In the genomic region with DNA sequence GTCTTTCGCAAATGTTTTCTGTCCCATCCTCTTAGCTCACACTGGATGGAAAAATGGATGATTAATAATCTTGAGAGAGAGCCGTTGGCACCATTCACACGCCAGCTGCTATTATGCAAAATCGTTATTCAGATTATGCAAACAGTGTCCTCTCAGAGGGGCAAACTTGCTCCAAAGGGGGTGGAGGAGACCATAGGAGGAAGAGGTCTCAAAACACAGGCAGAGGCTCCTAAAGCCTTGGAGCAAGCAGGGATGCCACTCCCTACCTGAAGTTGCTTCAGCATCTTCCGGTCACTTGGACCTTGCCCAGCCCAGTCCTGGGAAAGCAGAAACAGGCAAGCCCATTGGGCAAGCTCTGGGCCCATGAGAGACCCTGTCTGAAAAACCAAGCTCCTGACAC, we compare ENCODE assay signal across 21 mouse cellular contexts.
A peak's percentile ranks its signal among the peaks of the same experiment; 100 is the strongest.
DNase-seq lines count a peak whose midpoint lies in the region; ATAC-seq and TF ChIP-seq lines count a peak whose summit lies in the region.
"Had no signal": no experiment of that assay in that cellular context is flagged by ENCODE, and none has a peak within 500 bp of the region (broad histone marks: within the 10 kb centered on the region; RNA-seq: fewer than 3 reads in every experiment).

No protein-coding gene starts in this region.

- peak overlapping the region; percentile 64; the same call in 1 of the 2 replicates for H3K27ac ChIP-seq in forebrain, embryonic 13.5 days
- H3K27ac ChIP-seq in forebrain, embryonic 11.5 days (ENCODE audit: low read depth, low read length), result no peak overlapping the region
- peak overlapping the region; percentile 83 for H3K27ac ChIP-seq in layer of hippocampus, adult 2 months
- H3K27ac ChIP-seq in neural tube, embryonic 13.5 days (replicated peaks), result peak overlapping the region; percentile 18; the same call in 1 of the 2 replicates
- H3K27ac ChIP-seq in thymus, adult 2 months (ENCODE audit: control insufficient read depth, insufficient read depth, low read length), result no peak overlapping the region
- H3K27ac ChIP-seq: embryonic facial prominence, embryonic 13.5 days; intestine, embryonic 15.5 days; left cerebral cortex, adult 2 months; midbrain, embryonic 12.5 days had no signal

- no peak overlapping the region for H3K9ac ChIP-seq in forebrain, embryonic 13.5 days
- no peak overlapping the region for H3K9ac ChIP-seq in forebrain, embryonic 11.5 days (ENCODE audit: low read length)
- no peak overlapping the region for H3K9ac ChIP-seq in neural tube, embryonic 13.5 days
- H3K9ac ChIP-seq: embryonic facial prominence, embryonic 13.5 days; intestine, embryonic 15.5 days; midbrain, embryonic 12.5 days had no signal

- H3K4me3 ChIP-seq in forebrain, embryonic 13.5 days, result no peak overlapping the region
- H3K4me3 ChIP-seq in forebrain, embryonic 11.5 days (ENCODE audit: low read depth, low read length), result no peak overlapping the region
- no peak overlapping the region for H3K4me3 ChIP-seq in layer of hippocampus, adult 2 months
- no peak overlapping the region for H3K4me3 ChIP-seq in neural tube, embryonic 13.5 days
- no peak overlapping the region for H3K4me3 ChIP-seq in thymus, adult 2 months (ENCODE audit: control insufficient read depth, insufficient read depth, low read length)
- H3K4me3 ChIP-seq: embryonic facial prominence, embryonic 13.5 days; intestine, embryonic 15.5 days; left cerebral cortex, adult 2 months; midbrain, embryonic 12.5 days had no signal

- H3K4me1 ChIP-seq in forebrain, embryonic 13.5 days, result peaks cover 15% of the 10 kb centered on the region
- H3K4me1 ChIP-seq in forebrain, embryonic 11.5 days (replicated peaks; ENCODE audit: control insufficient read depth, insufficient read depth, low read length), result no peaks in the 10 kb centered on the region
- H3K4me1 ChIP-seq in neural tube, embryonic 13.5 days (replicated peaks), result no peaks in the 10 kb centered on the region
- no peaks in the 10 kb centered on the region for H3K4me1 ChIP-seq in thymus, adult 2 months (replicated peaks; ENCODE audit: control insufficient read depth, insufficient read depth, low read length)
- H3K4me1 ChIP-seq: embryonic facial prominence, embryonic 13.5 days had no signal

- H3K36me3 ChIP-seq in forebrain, embryonic 13.5 days (ENCODE audit: poor library complexity, severe bottlenecking), result no peaks in the 10 kb centered on the region
- H3K36me3 ChIP-seq in forebrain, embryonic 11.5 days (ENCODE audit: control insufficient read depth, insufficient read depth, low read length), result no peaks in the 10 kb centered on the region
- H3K36me3 ChIP-seq in neural tube, embryonic 13.5 days, result no peaks in the 10 kb centered on the region
- no peaks in the 10 kb centered on the region for H3K36me3 ChIP-seq in thymus, adult 2 months (ENCODE audit: control insufficient read depth, insufficient read depth, low read length)
- H3K36me3 ChIP-seq: embryonic facial prominence, embryonic 13.5 days; intestine, embryonic 15.5 days had no signal

- no peak for DNase-seq in forebrain, embryonic 11.5 days (ENCODE audit: low spot score)
- peak in 1 of 2 experiments; percentile 43 for DNase-seq in layer of hippocampus, adult 2 months (ENCODE audit: low spot score in 2 of 2)
- no peak for DNase-seq in layer of hippocampus, postnatal 10 days (ENCODE audit: low spot score in 2 of 2)
- no peak for DNase-seq in neural tube, embryonic 10.5 days (ENCODE audit: extremely low spot score, low spot score)
- no peak for DNase-seq in urinary bladder, postnatal 25 days (ENCODE audit: low spot score)
- DNase-seq in thymus, adult 2 months, result no peak
- DNase-seq: adrenal gland, postnatal 36 days; cerebellum, adult 2 months; gastrocnemius, postnatal 25 days; kidney, adult 9 months; kidney, postnatal 25 days; lung, adult 18-20 months; lung, postnatal 36 days; right cerebral cortex, postnatal 4 days had no signal

- no peak for TF ChIP-seq CTCF in layer of hippocampus, adult 2 months (conservative IDR thresholded peaks at IDR 0.05)
- no peak for TF ChIP-seq CTCF in thymus, adult 2 months (IDR thresholded peaks at IDR 0.05; ENCODE audit: borderline replicate concordance, control insufficient read depth, extremely low read depth, insufficient read depth, low read length, poor library complexity)

- H3K27me3 ChIP-seq in forebrain, embryonic 13.5 days, result no peaks in the 10 kb centered on the region
- no peaks in the 10 kb centered on the region for H3K27me3 ChIP-seq in forebrain, embryonic 11.5 days (ENCODE audit: control insufficient read depth, insufficient read depth, low read length)
- H3K27me3 ChIP-seq in neural tube, embryonic 13.5 days, result no peaks in the 10 kb centered on the region
- H3K27me3 ChIP-seq in thymus, adult 2 months (ENCODE audit: control insufficient read depth, insufficient read depth, low read length), result no peaks in the 10 kb centered on the region
- H3K27me3 ChIP-seq: CH12.LX; embryonic facial prominence, embryonic 13.5 days; intestine, embryonic 15.5 days; midbrain, embryonic 12.5 days had no signal

- no peak for TF ChIP-seq POLR2A in thymus, adult 2 months (IDR thresholded peaks at IDR 0.05; ENCODE audit: control insufficient read depth, extremely low read depth, insufficient read depth, low read length, poor library complexity)

- H3K9me3 ChIP-seq in forebrain, embryonic 13.5 days (replicated peaks), result no peaks in the 10 kb centered on the region
- H3K9me3 ChIP-seq in forebrain, embryonic 11.5 days (ENCODE audit: control insufficient read depth, low read length), result no peaks in the 10 kb centered on the region
- H3K9me3 ChIP-seq in neural tube, embryonic 13.5 days, result no peaks in the 10 kb centered on the region
- H3K9me3 ChIP-seq: embryonic facial prominence, embryonic 13.5 days; intestine, embryonic 15.5 days; midbrain, embryonic 12.5 days had no signal

- ATAC-seq in forebrain, embryonic 13.5 days, result 0 out of 2 replicates have a peak, but pooled peaks have one; percentile 27
- no peak for ATAC-seq in forebrain, embryonic 11.5 days (replicated peaks; ENCODE audit: low FRiP score)
- no peak for ATAC-seq in neural tube, embryonic 13.5 days (ENCODE audit: low read depth)
- ATAC-seq: intestine, embryonic 15.5 days had no signal

- no peak overlapping the region for H3K4me2 ChIP-seq in forebrain, embryonic 13.5 days
- H3K4me2 ChIP-seq in forebrain, embryonic 11.5 days (ENCODE audit: low read depth, low read length, severe bottlenecking), result no peak overlapping the region
- H3K4me2 ChIP-seq in neural tube, embryonic 13.5 days, result no peak overlapping the region
- H3K4me2 ChIP-seq: embryonic facial prominence, embryonic 13.5 days; intestine, embryonic 15.5 days; midbrain, embryonic 12.5 days had no signal

- WGBS in forebrain, embryonic 13.5 days, result 51% methylated on average over 5 of the region's 5 CpGs
- WGBS in forebrain, embryonic 11.5 days, result 84% methylated on average over 5 of the region's 5 CpGs
- WGBS in neural tube, embryonic 13.5 days, result 60% methylated on average over 5 of the region's 5 CpGs
- WGBS in thymus, adult 2 months, result 85% methylated on average over 5 of the region's 5 CpGs

Comparison
In these comparisons a context has a peak if more than half of its experiments do, and no peak if none do; other contexts are left out.
1. H3K27ac ChIP-seq: peak in forebrain, embryonic 13.5 days (single experiment), layer of hippocampus, adult 2 months (single experiment) and neural tube, embryonic 13.5 days (single experiment); none in forebrain, embryonic 11.5 days (single experiment) and thymus, adult 2 months (single experiment).